Mouse (Mus musculus) erythroblast, embryonic 14.5 days (primary cell): Measurements from ENCODE around the gene Ccdc96. TPM values are rescaled to one million over a fixed set of nuclear protein-coding genes. Genes with fewer than 3 reads are reported as not detected.

Source experiments
- H3K27me3 ChIP-seq: 2 replicates; pipeline ENCODE4 v1.6.1; 2012; ENCODE audit warnings: inconsistent platforms; ENCODE audit not compliant: control insufficient read depth
- H3K36me3 ChIP-seq: 2 replicates; pipeline ENCODE4 v1.6.1; 2012; ENCODE audit warnings: mild to moderate bottlenecking, inconsistent platforms; ENCODE audit not compliant: control insufficient read depth
- H3K4me1 ChIP-seq: 2 replicates; pipeline ENCODE4 v1.6.1; 2012; ENCODE audit warnings: inconsistent platforms; ENCODE audit not compliant: control insufficient read depth
- H3K4me3 ChIP-seq: replicated peaks from 2 replicates; pipeline ENCODE3; 2012; ENCODE audit warnings: moderate library complexity, mild to moderate bottlenecking, inconsistent platforms
- H3K9me3 ChIP-seq: 2 replicates; pipeline ENCODE4 v1.6.1; 2012; ENCODE audit warnings: low read length, inconsistent platforms, mixed read lengths; ENCODE audit not compliant: control insufficient read depth
- GATA1 ChIP-seq: IDR thresholded peaks from 2 replicates; pipeline ENCODE4 v1.6.1; 2012; ENCODE audit warnings: low read length, inconsistent platforms, mixed read lengths
- TAL1 ChIP-seq: IDR thresholded peaks from 3 replicates; pipeline ENCODE4 v1.6.1; 2012; ENCODE audit warnings: low read length, inconsistent platforms, mixed read lengths
- polyA plus RNA-seq: library from polyadenylated mRNA; stranded (reverse); fragments of >175 nt; gene quantifications from 2 replicates; pipeline ENCODE4 v1.2.3, GENCODE M21; 2012

The Ccdc96 gene
- polyA plus RNA-seq, 1 experiment: 0.06 TPM

- H3K4me3 ChIP-seq: peak overlapping the region; percentile 83
- H3K36me3 ChIP-seq: peaks cover 43% of the 10 kb centered on the region
- no peak for TF ChIP-seq TAL1
- no peak for TF ChIP-seq GATA1
- no peaks in the 10 kb centered on the region for H3K27me3 ChIP-seq
- no peaks in the 10 kb centered on the region for H3K9me3 ChIP-seq
- H3K4me1 ChIP-seq: peaks cover 49% of the 10 kb centered on the region
Measured at GRCm38 (mm10) chr5:36465889-36466288, 18.5 kb upstream of the Ccdc96 start.

- TF ChIP-seq GATA1: no peak
- Histone ChIP-seq H3K4me1 (peaks cover 12% of the 10 kb centered on the region), H3K4me3 (no peak overlapping the region), H3K9me3 (no peaks in the 10 kb centered on the region), H3K36me3 (peaks cover 92% of the 10 kb centered on the region), H3K27me3 (no peaks in the 10 kb centered on the region)
Measured at GRCm38 (mm10) chr5:36471206-36471605, 13.2 kb upstream of the Ccdc96 start.

GRCm38 (mm10) chr5:36472876-36473655, 11.3 kb upstream of the Ccdc96 start:
- Histone ChIP-seq H3K27me3 (no peaks in the 10 kb centered on the region), H3K36me3 (peaks cover 92% of the 10 kb centered on the region), H3K9me3 (no peaks in the 10 kb centered on the region), H3K4me1 (peaks cover 2% of the 10 kb centered on the region), H3K4me3 (no peak overlapping the region)
- TF ChIP-seq TAL1 (no peak), GATA1 (no peak)

- Histone ChIP-seq H3K4me3 (no peak overlapping the region), H3K9me3 (no peaks in the 10 kb centered on the region), H3K36me3 (peaks cover 89% of the 10 kb centered on the region), H3K4me1 (peaks cover 2% of the 10 kb centered on the region), H3K27me3 (no peaks in the 10 kb centered on the region)
- TF ChIP-seq GATA1 (no peak), TAL1 (no peak)
Measured at GRCm38 (mm10) chr5:36474283-36474682, 10.1 kb upstream of the Ccdc96 start.

GRCm38 (mm10) chr5:36477486-36477885, 6.9 kb upstream of the Ccdc96 start:
- Histone ChIP-seq H3K4me3 (no peak overlapping the region), H3K36me3 (peaks cover 86% of the 10 kb centered on the region), H3K4me1 (peaks cover 32% of the 10 kb centered on the region), H3K27me3 (no peaks in the 10 kb centered on the region), H3K9me3 (no peaks in the 10 kb centered on the region)
- TF ChIP-seq TAL1 (no peak), GATA1 (no peak)

GRCm38 (mm10) chr5:36478540-36479420, 5.6 kb upstream of the Ccdc96 start:
- TF ChIP-seq GATA1 (no peak), TAL1 (no peak)
- H3K4me1 ChIP-seq: peaks cover 45% of the 10 kb centered on the region
- H3K9me3 ChIP-seq: no peaks in the 10 kb centered on the region
- peaks cover 76% of the 10 kb centered on the region for H3K36me3 ChIP-seq
- H3K4me3 ChIP-seq: no peak overlapping the region
- H3K27me3 ChIP-seq: no peaks in the 10 kb centered on the region

GRCm38 (mm10) chr5:36479735-36480134, 4.7 kb upstream of the Ccdc96 start:
- Histone ChIP-seq H3K4me1 (peaks cover 49% of the 10 kb centered on the region), H3K9me3 (no peaks in the 10 kb centered on the region), H3K4me3 (no peak overlapping the region), H3K27me3 (peaks cover 3% of the 10 kb centered on the region), H3K36me3 (peaks cover 68% of the 10 kb centered on the region)
- TF ChIP-seq TAL1 (no peak), GATA1 (no peak)

GRCm38 (mm10) chr5:36480398-36480797, 4.0 kb upstream of the Ccdc96 start:
- TF ChIP-seq GATA1: no peak
- TF ChIP-seq TAL1: no peak
- Histone ChIP-seq H3K4me3 (no peak overlapping the region), H3K4me1 (peaks cover 55% of the 10 kb centered on the region), H3K27me3 (peaks cover 9% of the 10 kb centered on the region), H3K36me3 (peaks cover 63% of the 10 kb centered on the region), H3K9me3 (no peaks in the 10 kb centered on the region)

GRCm38 (mm10) chr5:36481114-36481513, 3.3 kb upstream of the Ccdc96 start:
- H3K27me3 ChIP-seq: peaks cover 17% of the 10 kb centered on the region
- peaks cover 59% of the 10 kb centered on the region for H3K4me1 ChIP-seq
- H3K36me3 ChIP-seq: peaks cover 57% of the 10 kb centered on the region
- no peaks in the 10 kb centered on the region for H3K9me3 ChIP-seq
- TF ChIP-seq GATA1 (no peak), TAL1 (no peak)
- no peak overlapping the region for H3K4me3 ChIP-seq
